Mouse (Mus musculus): ENCODE measurements around the gene Mmp17. TPM values are rescaled to one million over a fixed set of nuclear protein-coding genes. Genes with fewer than 3 reads are reported as not detected.
"Not testable (repeated sequence)": the region's sequence is repeated elsewhere in the genome, so short reads cannot be mapped to it uniquely, and the experiment has no call there.

Gene Mmp17
- total RNA-seq, 2 experiments from 2014 or later = 1.2 to 1.7 TPM

DNA sequence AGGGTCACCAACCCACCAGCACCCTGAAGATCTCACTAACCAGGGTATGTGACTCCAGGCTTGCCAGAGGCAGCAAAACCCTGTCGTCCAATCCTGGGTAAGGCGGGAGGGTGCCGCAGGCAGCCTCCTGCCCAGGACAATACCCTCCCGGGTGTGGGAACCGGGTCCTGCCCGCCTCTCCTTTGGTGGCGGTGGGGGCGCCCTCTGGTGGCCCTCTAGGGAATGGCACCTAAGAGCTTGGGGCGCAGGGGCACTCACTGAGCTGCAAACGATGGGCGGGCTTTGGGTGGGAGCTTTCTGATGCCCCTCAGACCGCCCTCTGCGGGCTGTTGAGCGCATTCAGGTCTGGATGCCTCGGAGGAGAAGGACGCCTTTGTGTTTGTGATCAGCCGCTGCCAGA is 2.0 kb downstream of the Mmp17 start:
- DNase-seq = peak; percentile 86 to 90
- intact Hi-C loops (cut with DNase I) = loop anchor here (2.0 to 10.0 kb wide), 3 partner anchors 331 to 523 kb away; no protein-coding TSS in a partner anchor

DNA sequence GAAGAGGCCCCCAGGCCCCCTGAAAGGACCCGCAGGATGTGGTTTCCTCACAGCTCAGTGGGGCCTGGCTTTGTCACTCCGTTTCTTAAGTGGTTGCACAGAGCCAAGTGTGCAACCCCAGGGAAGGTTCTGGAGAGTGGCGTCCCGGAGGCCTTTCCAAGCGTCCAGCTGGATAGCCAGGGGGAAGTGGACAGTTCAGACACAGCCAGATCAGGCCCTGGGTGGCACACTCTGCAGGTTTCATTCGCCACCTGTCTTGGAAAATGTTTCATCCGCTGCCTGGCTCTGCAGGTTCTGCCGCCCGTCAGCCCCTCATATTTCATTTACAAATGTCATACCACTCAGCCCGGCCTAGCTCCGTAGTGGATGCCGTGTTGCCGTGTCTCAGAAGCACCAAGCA is 2.5 kb downstream of the Mmp17 start:
- intact Hi-C loops (cut with DNase I) = loop anchor here (2.0 to 10.0 kb wide), 3 partner anchors 332 to 524 kb away; no protein-coding TSS in a partner anchor
- no peak for DNase-seq

DNA sequence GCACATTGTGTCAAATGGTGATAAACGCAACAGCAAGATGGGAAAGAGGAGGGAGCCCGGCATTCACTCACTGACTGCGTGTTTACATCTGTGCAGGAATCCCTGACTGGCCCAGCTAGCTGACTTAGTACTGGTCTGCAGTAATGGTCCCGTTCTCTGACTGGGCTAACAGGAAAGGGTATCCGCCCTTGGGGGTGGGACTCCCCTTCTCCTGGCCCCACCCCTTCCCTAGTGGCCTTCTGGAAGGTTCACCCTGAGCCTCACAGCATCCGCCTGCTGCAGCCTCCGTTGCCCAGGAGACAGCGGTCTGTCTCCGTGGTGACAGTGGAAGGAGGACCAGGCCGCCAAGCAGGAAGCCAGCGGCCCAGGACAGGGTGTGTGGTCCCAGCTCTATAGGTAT is 6.9 kb downstream of the Mmp17 start:
- intact Hi-C loops (cut with DNase I) = no loop called here
- no peak for DNase-seq

DNA sequence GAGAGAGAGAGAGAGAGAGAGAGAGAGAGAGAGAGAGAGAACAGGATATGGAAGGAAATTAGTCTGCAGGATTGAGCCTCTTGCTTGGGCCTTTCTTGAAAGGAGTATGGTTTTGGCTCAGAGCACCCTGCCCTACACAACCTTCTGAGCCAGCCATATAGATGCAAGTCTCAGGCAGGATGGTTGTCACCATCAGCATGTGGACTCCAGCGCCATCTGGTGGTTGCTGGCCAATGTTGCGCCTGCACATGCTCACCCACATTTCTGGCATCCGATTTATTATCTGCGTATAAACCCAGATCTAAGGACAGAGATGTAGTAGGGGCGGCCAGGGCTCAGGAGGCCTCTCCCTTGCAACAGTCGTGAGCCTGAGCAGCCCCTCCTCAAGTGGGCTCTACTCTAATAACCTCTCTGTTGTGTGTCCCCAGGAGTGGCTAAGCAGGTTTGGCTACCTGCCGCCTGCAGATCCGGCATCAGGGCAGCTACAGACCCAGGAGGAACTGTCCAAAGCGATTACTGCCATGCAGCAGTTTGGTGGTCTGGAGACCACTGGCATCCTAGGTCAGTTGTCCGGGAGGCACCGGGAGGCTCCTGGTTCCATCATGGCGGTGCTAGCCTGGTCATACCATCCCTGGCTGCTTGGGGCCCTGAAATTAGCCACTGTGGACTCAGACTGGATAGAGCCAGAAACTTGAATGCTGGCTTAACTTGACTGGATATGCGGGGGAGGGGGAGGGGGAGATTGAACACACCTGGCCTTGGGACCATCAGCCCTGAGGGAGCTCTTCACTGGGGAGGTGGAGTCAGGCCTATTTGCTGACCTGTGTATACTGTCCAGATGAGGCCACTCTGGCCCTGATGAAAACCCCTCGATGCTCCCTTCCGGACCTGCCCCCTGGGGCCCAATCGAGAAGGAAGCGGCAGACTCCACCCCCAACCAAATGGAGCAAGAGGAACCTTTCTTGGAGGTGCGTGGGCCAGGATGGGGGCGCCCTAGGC is 10.4 kb downstream of the Mmp17 start:
- intact Hi-C loops (cut with DNase I) = loop anchor here (1.0 to 2.0 kb wide), 2 partner anchors 416 to 532 kb away; no protein-coding TSS in a partner anchor
- DNase-seq = peak; percentile 81 to 88

DNA sequence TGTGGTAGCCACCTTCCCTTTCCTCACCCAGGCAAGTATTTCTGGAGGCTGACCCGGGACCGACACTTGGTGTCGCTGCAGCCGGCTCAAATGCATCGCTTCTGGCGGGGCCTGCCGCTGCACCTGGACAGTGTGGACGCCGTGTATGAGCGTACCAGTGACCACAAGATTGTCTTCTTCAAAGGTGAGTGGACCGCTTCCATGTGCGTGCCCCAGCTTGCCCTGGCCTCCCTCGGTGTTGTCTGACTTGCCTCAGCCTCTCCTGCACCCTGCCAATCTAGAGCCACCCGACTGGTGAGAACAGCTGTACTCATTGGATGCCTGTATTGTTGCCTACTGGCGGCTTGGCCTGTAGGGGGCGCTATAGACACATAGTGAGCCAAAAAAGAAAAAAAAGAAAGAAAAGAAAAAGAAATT is 18.1 kb downstream of the Mmp17 start:
- DNase-seq = no peak
- intact Hi-C loops (cut with DNase I) = no loop called here

DNA sequence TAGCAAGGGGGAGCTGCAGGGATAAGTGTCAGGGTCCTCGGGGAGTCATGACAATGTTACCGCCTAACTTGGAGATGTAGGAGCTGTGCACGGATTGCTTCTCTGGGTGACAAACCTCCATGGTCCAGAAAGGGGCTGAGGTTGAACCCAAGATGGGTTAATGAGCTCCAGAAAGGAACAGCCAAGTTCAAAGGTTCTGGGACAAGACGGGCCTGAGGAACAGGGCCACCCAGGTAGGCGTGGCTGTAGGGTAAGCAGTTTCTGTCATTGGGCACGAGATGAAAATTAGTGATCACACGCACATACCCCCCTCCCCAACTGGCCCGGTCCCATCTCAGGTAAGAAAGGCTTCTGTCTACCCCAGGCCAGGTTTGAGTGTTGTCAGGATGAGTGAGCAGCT is 23.5 kb downstream of the Mmp17 start:
- no peak for DNase-seq
- intact Hi-C loops (cut with DNase I) = no loop called here

DNA sequence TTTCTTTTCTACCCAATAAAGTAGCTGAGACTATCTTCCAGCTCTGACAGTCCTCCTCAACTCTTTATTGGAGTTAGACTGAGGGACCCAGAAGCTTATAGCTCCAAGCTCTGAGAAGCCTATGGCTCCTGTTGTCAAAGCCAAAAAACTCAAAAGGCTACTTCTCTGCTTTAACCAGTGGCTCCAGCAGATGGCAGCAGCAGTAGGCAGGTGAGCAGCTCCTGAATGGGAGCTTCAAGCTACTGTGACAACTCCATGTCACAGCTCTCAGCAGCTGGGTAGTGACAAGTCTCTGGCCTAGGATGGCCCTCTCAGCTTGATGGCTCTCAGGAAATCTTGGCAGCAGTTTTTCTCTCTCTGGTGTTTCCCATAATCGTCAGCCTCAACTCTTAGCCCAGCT is 27.1 kb downstream of the Mmp17 start:
- peak; percentile 52 to 67 for DNase-seq
- intact Hi-C loops (cut with DNase I) = loop anchor here (2.0 to 5.0 kb wide), 3 partner anchors 111 to 268 kb away; no protein-coding TSS in a partner anchor

DNA sequence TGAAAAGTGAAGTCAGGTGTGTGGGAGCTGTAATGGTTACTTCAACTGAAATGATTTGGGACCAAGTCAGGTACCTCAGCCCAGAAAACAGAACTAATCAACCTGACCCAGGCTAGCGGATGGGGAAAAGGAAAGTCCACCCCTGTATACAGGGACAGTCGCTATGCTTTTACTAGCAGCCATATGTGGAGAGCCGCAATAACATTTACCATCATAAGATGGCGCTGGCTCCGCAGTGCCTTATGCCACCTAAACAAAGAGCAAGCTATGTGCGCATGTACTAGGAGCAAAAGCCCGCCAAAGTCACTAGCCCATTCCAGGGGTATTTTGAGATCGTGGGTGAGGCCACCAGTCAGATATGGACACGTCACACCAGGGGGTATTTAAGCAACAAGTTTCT is 36.6 kb downstream of the Mmp17 start:
- intact Hi-C loops (cut with DNase I) = loop anchor here (2.0 kb wide), 1 partner anchor 120 kb away; no protein-coding TSS in a partner anchor
- not testable (repeated sequence) for DNase-seq

DNA sequence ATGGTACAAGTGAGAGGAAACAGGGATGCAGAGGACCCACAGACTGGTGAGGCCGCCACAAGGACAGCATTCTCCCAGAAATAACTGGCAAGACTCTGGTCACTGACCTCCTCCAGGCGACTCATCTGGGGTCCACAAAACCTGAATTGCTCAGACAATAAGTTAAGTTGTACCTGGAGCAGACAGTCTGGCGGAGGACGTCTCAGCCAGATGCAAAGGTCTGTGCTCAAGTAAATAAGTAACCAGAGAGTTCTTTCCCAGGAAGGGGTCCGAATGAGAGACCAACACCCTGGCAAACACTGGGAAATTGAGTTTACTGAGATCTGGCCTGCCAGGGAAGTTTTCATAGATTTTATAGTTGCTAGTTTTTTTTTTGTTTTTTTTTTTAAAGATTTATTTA is 37.4 kb downstream of the Mmp17 start:
- intact Hi-C loops (cut with DNase I) = loop anchor here (2.0 kb wide), 1 partner anchor 119 kb away; no protein-coding TSS in a partner anchor
- DNase-seq = no peak

DNA sequence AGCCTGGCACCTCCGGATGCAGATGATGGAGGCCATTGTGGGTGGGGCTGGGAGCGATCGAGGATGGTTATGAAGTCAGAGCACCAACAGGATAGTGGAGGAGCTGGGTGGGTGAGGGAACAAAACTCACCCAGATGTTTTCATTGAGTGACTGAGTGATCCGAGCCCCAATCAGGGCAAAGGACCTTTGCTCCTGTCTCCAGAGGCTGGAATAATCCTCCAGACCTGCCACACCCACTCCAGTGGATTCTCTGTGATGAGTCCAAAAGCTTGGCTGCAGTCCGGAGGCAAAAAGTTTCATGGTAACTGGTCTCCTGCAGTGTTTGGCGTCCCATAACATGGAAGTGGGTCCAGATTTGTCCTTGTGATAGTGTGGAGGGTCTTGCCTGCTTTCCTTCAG is 42.1 kb downstream of the Mmp17 start:
- intact Hi-C loops (cut with DNase I) = no loop called here
- no peak for DNase-seq

DNA sequence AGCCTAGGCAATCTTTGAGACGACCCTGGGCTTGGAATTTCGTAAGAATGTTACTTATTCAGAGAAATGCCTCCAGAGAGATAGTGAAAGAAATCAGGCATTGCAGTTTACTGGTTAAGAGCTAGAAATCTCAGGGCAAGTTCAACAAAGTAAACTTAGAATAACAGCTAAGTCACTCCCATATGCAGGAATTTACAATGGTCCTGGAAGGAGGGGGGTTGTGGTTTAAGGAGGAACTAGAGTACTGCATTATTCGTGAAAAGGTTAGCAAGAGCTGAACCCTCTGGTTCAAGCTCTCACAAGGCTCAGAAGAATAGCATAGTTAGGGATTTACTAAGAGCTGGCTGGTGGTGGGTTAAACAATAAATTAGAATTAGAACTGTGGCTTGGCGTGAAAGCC is 42.6 kb downstream of the Mmp17 start:
- DNase-seq; intact Hi-C loops (cut with DNase I): not testable (repeated sequence)

DNA sequence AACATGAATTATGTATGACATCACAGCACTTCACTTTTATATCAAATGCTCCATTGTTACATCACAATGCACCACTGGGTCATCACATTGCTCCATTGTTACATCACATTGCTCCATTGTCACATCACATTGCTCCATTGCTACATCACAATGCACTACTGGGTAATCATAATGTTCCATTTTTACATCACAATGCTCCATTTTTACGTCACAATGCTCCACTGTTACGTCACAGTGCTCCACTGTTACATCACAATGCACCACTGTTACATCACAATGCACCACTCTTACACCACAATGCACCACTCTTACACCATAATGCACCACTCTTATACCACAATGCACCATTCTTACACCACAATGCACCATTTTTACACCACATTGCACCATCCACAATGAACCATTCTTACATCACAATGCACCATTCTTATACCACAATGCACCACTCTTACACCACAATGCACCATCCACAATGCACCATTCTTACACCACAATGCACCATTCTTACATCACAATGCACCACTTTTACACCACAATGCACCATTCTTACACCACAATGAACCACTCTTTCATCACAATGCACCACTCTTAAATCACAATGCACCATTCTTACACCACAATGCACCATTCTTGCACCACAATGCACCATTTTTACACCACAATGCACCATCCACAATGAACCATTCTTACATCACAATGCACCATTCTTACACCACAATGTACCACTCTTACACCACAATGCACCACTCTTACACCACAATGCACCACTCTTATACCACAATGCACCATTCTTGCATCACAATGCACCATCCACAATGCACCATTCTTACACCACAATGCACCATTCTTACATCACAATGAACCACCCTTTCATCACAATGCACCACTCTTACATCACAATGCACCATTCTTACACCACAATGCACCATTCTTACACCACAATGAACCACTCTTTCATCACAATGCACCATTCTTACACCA is 48.6 kb downstream of the Mmp17 start:
- intact Hi-C loops (cut with DNase I); DNase-seq: not testable (repeated sequence)

DNA sequence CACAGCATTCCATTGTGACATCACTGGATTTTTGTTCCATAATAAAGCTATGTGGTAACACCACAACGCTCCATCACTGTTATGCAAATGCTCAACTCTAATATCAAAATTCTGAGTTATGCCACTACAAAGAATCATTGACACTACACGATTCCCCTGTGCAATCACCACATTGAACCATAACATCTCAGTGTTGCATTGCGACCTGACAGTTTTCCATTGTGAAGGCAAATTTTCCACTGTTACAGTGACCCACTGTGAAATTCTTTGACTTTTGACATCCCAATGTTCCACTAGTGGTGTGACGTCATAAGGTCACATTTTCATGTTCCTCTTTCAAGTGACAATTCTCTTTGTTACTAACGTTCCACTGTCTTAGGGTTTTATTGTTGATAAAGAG is 66.9 kb downstream of the Mmp17 start:
- intact Hi-C loops (cut with DNase I) = no loop called here
- DNase-seq = no peak

DNA sequence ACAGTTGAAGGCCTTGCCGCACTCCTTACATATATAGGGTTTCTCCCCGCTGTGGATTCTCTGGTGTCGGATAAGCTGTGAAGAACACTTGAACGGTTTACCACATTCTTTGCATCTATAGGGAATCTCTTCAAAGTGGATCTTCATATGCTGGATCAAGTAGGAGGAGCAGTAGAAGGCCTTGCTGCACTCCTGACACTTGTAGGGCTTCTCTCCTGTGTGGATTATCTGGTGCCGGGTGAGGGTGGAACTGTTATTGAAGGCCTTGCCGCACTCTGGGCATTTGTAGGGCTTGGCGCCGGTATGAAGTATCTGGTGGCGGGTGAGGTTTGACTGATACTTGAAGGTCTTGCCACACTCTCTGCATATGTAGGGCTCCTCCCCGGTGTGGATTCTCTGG is 73.0 kb downstream of the Mmp17 start:
- intact Hi-C loops (cut with DNase I) = no loop called here

DNA sequence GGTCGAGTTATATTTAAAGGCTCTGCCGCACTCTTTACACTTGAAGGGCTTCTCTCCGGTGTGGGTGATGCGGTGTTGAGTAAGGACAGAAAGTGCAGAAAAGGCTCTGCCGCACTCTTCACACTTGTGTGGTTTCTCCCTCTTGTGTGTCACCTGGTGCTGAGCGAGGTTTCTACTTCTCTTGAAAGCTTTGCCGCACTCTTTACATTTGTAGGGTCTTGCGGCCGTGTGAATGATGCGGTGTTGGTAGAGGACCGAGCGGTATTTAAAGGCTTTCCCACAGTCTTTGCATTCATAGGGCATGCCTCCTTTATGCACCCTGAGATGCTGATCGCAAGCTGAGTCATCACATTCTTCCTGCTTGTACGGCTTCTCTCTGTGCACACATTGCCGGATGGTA is 74.0 kb downstream of the Mmp17 start:
- no peak for DNase-seq
- intact Hi-C loops (cut with DNase I) = no loop called here

More for the DNA sequence above, 73.0 kb downstream of the Mmp17 start:
- DNase-seq = no peak

Other genes with a start within 250 kb of the Mmp17 start
- 10 to 100 TPM; 30.3 to 38.9 TPM for gene Sfswap, start 82.9 kb upstream of the Mmp17 start, total RNA-seq (2021)
- 1 to 10 TPM; 2.6 to 3.2 TPM for gene Zfp11, start 85.9 kb downstream of the Mmp17 start, total RNA-seq (2021)
- gene Sept14, start 124.3 kb downstream of the Mmp17 start, total RNA-seq (2021) = not detected
- gene Mrps17, start 131.3 kb downstream of the Mmp17 start, total RNA-seq (2021) = 10 to 100 TPM; 81.3 to 87.3 TPM
- gene Nipsnap2, start 140.9 kb downstream of the Mmp17 start, total RNA-seq (2021) = 100 to 1,000 TPM; 766 to 842 TPM
- gene Psph, start 203.3 kb downstream of the Mmp17 start, total RNA-seq (2021) = 10 to 100 TPM in 1 of 2 experiments, 1 to 10 TPM in 1; 7.8 to 12.9 TPM

Data from heart, postnatal 36 days (tissue).